Mouse (Mus musculus) c-Kit-positive CD71-negative TER-119-negative erythroid progenitor cells, embryonic 14.5 days (primary cell): ENCODE measurements around the gene Lmnb2.
A peak's percentile ranks its signal among the peaks of the same experiment; 100 is the strongest.

Experiments
- DNase-seq: peaks from one replicate; pipeline ENCODE4 v3.0.0-alpha.2; 2013; ENCODE audit warnings: low read depth

Gene Lmnb2

DNA sequence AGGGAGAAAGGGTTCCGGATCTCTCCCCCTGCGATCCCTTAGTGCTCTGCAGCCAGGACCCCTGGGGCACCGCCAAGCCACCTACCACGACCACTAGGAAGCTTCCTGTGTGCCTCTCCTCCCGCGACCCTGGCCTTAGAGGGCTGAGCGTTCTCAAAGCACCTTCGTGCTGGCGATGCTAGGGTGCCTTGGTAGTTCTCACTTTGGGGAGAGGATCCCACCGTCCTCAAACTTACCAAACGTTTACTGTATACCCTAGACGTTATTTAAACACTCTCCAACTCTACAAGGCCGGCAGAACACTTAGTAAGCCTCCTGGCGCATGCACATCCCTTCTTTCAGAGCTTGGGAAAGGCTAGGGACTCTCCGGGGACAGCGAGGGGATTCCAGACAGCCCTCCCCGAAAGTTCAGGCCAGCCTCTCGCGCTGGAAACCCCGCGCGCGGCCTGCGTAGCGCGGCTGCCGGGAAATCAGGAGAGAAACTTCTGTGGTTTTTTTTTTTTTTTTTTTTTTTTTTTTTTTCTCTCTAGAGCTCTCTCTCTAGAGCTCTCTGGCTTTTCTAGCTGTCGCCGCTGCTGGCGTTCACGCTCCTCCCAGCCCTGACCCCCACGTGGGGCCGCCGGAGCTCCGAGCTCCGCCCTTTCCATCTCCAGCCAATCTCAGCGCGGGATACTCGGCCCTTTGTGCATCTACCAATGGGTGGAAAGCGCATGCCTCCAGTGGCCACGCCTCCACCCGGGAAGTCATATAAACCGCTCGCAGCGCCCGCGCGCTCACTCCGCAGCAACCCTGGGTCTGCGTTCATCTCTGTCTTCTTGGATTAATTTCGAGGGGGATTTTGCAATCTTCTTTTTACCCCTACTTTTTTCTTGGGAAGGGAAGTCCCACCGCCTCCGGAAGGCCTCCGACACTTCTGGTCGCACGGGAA, 11.5 kb upstream of the Lmnb2 start, which contains the start of gene Gadd45b:
Gene Gadd45b, plus strand, starts transcription at position 775 of the 928 bp plus-strand sequence.
- DNase-seq, result peak; percentile 97

DNA sequence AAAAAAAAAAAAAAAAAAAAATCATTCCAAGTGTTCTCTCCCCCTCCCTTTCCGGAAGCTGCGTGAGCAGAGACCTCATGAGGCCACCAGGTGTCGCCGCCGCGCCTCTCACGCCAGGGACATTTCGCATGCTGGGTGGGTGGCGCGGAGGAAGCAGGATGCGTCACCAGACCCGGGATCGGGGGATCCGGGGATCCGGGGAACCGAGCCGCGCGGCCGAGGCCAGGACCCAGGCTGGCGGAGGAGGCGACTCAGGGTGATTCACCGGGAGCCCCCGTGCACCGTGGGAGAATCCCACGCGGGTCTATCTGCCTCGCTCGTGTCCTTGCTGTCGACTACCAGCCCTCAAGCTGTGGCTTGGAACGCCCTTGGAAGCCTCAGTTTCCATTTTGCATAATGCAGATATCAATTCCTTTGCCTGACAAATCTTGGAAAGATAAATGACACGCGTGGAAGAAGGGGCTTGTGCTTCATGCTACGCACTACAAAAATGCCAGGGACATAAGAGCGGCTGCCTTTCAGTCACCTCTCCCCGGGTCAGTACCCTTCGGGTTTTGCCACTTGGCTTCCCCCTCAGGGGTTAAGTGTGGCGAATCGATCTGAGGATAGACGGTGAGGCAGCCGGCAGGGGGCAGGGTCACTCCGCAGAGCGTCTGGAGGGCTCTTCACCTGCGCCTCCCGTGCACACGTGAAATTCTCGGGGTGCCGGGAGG, 10.7 kb upstream of the Lmnb2 start:
- DNase-seq, result peak; percentile 85

DNA sequence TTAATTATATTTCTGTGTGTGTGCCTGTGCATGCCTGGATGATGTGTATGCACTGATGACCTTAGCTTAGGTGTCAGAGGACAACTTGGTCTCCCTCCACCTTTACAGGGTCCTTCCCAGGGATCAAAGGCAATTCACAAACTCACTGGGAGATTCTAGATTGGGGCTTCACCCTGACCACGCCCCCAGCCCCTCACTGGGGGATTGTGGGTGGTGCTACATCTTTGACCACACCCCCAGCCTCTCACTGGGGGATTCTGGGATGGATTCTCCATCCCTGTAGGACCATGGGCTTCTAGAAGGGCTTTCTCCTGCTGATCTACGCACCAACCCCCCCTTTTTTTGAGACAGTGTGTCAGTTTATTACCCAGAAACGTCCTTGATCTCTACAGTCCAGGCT, 7.4 kb upstream of the Lmnb2 start:
- DNase-seq, result no peak

DNA sequence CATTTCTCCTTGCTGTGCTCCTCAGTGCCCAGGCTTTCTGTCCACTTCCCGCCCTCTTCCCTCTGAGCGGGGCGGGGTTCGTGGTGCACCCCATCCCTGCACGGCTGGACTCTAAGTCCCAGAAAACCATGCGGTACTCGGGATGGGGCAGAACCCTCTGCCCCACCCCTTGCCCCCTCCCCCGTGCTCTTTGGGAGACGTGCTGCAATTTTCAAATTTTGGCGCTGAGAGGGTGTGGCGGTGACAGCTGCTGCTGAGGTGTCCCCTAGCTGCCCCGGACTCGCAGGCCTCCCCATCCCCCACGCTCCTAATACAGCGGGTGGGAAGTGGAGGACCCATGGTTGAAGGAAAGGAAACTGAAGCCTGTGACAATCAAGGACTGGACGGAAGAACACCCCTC, 3.9 kb upstream of the Lmnb2 start:
- DNase-seq, result no peak

DNA sequence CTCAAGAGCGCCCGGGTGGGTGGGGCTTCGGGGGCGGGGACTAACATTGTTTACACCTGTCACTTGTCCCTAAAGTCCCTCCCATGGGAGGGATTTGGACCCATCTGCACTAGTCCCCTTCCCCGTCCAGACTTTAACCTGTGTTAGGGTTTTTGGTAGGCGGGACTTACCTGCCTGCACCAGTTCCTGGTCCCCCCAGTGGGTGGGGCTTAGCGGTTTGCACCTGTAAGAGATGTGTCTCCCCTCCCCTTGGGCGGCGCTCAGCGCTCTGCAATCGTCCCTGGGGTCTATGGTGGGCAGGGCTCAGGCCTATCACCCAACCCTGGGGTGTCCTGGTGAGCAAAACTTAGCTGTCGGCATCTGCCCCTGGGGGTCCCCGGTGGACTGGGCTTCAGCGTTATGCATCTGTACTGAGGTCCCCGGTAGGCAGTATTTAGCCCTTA, 688 bp downstream of the Lmnb2 start:
- no peak for DNase-seq

DNA sequence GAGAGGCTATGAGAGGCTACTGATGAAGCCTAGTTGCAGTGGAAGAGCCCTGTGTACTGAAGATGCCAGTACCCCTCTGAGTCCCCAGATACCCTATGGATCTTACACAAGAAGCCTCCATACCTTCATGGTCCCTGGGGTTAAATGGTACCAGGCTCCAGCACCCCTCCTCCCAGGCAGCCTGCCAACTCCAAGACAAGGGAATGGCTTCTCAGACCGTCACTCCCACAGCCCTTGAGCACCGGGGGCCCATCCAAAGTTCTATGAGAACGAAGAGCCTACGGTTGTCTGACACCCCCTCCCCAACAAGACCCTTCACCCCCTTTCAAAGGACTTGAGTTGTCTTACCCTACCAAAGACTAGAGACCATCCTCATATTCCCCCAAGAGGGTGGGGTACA, 2.3 kb downstream of the Lmnb2 start:
- DNase-seq, result no peak

DNA sequence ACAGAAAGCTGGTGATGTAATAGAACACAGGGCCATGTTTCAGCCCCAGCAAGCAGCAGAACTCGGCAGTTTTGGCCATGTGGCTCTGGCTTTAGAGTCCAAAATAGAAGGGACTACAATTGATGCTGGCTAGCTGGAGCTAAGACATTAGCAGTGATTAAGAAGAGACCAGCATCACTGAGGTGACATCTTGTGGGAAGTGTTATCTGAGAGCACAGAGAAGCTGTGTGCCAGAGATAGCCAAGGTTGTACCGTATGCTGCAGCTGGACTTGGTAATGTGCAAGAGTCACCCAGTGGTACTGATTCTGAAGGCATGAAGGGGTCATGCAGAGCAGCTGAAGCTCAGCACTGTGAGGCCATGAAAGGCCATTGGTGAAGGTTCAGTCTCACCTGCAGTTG, 2.8 kb downstream of the Lmnb2 start:
- no peak for DNase-seq

DNA sequence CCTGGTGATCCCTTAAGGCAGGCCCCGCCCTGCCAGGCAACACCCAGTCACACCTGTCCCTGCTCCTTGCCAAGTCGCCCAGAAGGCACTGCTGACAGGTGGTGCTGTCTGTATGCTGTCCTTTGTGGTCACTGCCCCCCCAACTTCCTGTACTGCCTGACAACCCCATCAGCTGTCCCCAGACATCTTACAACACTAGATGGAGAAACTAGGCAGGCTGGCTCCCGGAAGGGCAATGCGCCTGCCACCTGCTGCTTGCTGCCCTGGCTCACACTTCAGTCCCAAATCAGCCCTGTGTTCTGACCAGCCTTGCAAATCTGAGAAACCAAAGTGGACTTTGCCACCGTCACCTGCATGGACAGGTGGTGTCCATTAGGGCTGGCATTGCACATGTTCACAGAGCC, 3.8 kb downstream of the Lmnb2 start:
- DNase-seq, result no peak

DNA sequence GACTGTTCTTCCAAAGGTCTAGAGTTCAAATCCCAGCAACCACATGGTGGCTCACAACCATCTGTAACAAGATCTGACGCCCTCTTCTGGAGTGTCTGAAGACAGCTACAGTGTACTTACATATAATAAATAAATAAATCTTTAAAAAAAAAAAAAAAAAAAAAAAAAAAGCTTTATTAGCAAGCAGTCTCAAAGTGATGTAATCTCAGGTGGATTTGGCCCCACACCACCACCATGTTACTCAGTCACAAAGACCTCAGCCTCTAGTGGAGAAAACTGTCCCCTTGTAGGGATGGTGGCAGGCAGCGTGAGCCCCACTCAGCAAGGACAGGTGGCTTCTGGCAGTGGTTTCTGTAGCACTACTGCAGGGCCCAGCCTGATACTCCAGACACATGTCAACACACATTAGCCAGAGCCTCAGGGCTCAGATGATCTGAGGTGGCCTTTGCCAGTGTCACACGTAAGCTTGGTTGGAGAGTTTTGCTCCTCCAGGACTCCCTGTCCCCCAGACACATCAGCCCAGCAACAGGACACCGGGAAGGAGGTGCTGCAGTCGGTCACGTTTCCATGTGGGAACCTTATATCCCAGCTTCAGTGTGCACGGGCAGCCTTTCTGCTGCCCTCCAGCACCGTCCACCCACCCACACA, 4.6 kb downstream of the Lmnb2 start:
- no peak for DNase-seq

DNA sequence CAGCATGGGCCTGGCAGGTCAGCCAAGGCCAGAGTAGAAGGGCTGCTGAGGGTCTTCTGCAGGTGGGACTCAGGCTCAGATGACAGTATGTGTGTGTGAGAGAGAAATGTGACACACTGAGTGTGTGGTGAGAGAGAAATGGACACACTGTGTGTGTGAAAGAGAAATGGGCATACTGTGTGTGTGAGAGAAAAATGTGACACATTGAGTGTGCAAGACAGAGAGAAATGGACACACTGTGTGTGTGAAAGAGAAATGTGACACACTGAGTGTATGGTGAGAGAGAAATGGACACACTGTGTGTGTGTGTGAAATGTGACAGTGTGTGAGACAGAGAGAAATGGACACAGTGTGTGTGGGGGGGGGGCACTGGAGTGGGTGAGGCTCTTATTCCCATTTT, 6.2 kb downstream of the Lmnb2 start:
- DNase-seq, result no peak

DNA sequence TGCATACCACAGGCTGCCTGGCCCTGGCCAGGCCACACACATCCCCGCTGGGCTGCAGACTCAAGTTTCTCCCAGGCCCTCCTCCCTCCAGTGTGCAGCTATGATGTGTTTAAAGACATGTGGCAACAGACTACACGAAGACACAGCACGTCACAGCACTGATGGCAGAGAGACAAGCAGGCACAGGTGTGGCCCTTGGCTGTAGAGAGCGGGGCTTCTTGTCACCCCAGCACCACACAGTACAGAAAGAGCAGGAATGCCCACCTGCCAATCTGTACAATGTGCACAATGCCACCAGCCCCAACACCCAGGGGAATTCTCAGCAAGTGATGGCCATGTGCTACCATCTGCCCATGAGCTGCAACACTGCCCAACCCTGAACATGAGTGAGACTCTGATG, 6.7 kb downstream of the Lmnb2 start:
- no peak for DNase-seq

DNA sequence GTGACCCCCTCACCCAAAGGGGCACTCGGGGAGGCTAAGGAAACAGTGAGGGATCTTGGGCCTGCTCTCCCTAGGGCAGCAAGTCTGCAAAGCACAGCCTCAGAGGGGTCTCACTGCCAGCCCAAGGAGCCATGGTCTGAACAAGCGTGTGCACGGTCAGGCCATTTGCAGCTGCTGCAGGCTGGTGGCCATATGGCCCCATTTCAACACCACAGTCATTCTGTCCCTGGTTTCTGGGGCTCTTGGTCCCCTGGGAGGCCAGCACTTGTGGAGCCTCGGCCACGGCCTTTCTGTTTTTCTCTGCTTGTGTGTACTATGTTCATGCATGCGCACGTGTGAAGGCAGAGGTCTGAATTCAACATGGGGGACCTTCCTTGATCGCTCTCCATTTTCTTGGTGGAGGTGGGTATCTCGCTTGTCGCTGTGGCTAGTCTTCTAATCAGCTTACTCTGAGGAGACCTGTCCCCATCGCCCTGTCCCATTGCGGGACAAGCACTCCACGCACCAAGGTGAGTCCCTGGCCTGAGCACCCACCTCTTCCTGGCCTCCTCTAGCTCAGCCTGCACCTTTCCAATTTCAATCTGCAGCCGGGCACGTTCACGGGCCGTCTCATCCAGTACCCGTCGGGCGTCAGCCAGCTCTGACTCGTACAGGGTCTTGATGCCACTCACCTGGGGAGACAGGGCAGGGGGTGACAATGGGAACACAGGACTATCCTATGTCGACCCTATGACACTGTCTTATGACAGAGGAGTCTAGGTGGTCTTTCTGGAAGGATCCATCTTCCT, 8.5 kb downstream of the Lmnb2 start:
- DNase-seq, result no peak

DNA sequence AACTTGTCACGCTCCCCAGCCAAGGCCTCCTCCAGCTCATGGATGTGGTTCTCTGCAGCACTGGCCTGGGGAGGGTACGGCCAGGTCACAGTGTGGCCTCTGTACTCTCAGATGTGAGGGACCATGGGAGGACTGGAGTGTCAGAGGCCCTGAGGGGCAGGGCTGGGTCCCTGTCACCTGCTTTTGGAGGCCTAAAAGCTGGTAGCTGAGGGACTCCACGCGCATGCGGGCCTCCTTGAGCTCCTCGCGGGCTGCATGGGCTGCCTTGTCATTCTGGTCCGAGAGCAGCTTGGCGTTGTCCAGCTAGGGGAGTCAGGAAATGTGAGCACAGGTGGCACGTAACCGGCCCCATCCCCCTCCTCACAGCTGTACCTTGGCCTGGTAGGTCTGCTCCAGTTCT, 13.3 kb downstream of the Lmnb2 start:
- no peak for DNase-seq

DNA sequence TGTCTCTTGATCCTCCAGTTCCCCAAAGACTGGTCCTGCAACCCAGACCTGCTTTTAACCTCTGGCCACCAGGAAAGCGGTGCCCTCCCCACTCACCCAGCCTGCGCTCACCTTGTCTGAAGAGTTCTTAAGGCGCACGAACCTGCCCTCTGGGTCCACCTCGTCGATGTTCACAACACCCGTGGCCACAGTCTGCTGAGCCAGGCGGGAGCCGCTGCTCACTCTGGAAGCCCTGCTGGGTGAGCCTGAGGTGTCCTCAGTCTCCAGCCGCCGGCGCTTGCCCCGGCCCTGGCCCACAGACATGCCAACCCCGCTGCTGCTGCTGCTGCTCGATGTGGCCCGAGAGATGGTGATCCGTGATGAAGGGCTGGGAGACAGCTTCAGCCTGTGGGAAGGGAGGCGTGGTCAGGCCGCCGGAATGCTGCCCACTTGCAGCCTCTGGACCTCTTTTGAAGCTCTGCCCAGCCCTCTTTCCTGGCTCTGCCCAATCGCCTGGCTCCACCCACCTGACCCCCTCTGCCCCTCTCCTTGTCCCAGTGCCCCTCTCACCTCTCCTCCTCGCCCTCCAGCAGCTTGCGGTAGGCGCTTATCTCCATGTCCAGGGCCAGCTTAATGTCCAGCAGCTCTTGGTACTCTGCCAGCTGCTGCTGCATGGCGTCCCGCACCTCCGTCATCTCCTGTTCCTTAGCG, 13.9 kb downstream of the Lmnb2 start:
- no peak for DNase-seq

DNA sequence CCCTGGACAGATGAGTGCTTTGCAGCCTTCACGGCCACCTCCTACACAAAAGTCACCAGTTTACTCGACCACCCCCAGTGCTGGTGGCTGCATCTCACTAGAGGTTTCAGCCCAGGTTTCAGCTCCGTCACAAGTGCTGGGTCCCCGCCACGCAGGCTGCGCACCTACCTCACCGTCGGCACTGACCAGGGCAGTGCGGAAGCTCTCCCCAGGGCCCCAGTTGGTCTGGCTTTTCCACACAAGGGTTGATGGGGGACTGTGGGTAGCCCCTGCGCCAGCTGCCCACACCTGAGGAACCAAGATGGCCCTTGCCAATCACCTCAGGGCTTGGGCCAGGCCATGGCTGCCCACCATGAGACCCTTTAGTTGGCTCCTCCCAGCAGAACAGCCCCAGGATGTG, 14.8 kb downstream of the Lmnb2 start:
- DNase-seq, result no peak

DNA sequence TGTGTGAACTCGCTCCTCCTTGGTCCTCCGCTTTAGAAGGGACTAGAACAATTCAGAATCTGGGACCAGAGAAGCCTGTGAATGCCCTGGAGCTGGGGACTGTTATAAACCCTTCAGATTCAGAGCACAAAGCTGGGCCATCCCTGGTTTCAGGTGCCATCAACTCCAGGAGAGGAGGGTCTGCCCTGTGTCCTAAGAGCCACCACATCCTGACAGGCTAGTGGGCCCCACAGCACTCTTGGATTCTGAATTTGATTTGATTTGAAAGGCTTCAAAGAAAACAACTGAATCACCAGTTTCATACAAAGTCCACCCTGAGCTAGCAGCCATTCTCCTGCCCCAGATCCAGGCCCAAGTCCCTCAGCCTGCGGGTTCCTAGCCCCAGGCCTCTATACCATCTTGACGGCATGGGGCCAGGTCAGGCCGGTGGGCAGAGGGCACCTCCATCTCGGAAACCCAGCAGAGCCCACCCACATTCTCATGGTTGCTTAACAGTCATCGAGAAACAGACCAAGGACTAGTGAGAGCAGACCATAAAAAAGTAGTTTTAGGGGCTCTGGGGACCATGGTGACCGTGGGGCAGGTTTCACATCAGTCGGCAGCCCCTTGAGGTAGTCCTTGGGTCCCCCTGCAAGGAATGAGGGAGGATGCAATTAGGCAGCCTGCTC, 15.6 kb downstream of the Lmnb2 start:
- no peak for DNase-seq

DNA sequence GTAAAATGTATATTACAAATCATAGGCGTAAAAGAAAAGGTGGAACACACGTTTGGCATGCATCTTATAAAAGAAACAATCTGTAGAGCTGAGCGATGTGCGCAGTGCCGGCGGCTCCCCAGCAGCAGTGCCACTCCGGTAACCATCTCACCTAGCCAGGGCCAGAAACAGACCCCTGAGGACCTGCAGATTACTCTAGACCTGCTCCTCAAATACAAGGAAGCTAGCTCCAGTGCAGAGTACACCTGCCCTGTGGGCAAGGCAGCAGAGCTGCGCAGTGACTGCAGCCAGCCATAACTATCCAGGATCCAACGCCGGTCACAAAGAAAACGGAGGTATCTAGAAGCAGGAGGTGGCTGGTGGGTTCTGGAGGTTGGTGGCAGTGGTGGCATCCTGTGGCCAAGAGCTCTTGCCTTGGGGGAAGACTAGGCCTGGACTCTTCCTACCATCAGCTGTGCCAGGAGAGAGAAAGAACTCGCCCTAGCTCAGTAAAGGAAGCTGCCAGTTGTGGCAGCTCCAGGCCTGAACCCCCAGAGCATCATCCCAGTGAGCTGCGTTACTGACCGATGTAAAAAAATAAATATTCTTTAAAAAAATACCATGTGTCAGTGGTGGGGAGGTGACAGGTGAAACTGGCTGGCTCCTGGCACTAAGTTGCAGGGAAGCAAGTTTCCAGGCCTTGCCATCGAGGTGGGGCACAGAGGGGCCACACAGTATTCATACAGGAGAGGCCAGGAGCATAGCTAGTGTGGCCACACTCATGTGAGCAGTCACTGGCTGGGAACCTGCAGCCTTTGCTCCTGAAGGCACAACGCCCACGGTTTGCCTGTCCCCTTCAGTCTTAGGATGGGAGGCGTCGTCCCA, 16.4 kb downstream of the Lmnb2 start:
- no peak for DNase-seq

DNA sequence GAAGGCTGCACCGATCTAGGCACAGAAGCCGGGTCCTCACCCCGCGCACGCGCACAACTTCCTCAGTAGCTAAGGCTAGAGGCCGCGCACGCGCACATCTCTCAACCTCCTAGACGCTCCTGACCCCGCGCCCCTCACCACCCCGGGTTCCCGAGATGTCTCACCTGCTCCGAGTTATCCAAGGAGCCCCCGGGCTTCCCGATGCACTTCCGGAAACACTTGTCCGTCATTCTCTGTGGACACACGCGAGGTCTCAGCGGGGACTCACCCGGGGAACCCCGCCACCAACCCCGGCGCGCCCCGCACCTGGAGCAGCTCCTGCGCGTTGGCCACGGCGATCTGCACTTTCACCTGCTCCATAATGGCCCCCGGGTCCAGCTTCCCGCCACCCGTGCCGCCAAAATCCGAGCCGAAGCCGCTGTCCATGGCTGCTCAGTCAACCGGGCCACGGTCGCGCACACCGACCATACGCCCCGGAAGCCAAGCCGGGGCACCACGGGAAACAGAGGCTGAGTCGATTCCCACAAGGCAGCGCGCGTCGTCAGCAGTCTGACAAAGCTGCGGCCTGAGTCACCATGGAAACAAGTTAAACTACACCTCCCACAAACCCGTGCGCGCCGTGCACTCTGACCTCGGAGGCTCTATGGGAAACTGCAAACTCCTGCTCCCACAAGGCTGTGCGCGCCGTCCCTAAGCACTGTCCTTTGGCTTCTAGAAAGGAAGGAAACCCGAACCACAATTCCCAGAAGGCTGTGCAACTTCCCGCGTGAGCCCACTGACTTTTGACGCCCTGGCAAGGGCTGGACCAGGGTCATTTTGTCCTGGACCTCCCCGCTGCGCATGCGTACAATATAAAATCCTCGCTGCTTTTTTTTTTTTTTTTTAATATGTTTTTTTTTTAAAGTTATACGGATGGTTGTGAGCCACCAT, 17.5 kb downstream of the Lmnb2 start, which contains the start of gene Timm13:
Gene Timm13, minus strand, starts transcription at position 652 of the 930 bp plus-strand sequence.
- peak; percentile 97 for DNase-seq
